Comparison of ENCODE assay signal across 23 mouse cellular contexts in the genomic region with DNA sequence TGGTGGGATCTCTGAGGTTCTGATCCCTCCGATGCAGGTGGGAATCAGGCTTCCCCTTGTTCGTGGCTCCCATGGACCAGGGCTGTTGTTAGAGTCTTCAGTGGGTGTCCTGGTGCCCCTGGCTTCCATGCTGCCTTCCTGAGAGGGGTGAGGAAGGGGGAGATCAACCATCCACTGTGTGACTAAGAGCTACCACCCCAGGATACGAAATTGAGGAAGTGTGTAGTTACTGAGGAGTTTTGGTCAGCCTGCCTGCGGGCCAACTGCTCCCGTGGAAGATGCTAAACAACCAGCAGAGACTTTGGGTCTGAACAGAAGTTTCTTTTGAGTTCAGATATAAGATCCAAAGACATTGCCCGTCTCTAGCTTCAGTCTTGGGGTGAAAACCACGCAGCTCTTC.
"Had no signal": no experiment of that assay in that cellular context is flagged by ENCODE, and none has a peak within 500 bp of the region (broad histone marks: within the 10 kb centered on the region; RNA-seq: fewer than 3 reads in every experiment).

No protein-coding gene starts in this region.

- ATAC-seq: forebrain, embryonic 13.5 days; forebrain, embryonic 14.5 days; forebrain, embryonic 15.5 days; forebrain, embryonic 16.5 days; forebrain, postnatal 0 days had no signal

- DNase-seq: cerebellum, adult 2 months; cerebellum, postnatal 10 days; embryo, embryonic 11 days; forebrain, postnatal 0 days; gastrocnemius, adult 2 months; gastrocnemius, postnatal 10 days; gastrocnemius, postnatal 14 days; gastrocnemius, postnatal 25 days; gastrocnemius, postnatal 36 days; heart, adult 11 months; heart, adult 18-20 months; heart, adult 2 months had no signal

- H3K4me3 ChIP-seq: embryonic facial prominence, embryonic 10.5 days; embryonic facial prominence, embryonic 12.5 days; embryonic facial prominence, embryonic 13.5 days; embryonic facial prominence, embryonic 15.5 days; erythroblast, embryonic 14.5 days; forebrain, embryonic 10.5 days; forebrain, embryonic 12.5 days; forebrain, embryonic 13.5 days; forebrain, embryonic 15.5 days; gastrocnemius, adult 2 months; heart, adult 2 months had no signal

- H3K4me1 ChIP-seq: embryonic facial prominence, embryonic 15.5 days had no signal
